Mouse (Mus musculus): ENCODE measurements at regions not wholly inside any gene's neighbourhood (a gene's known extent, or its start where the extent isn't known, plus 50 kb on each side); places are given as distances from the start of the nearest gene placed in this dataset.

GRCm38 (mm10) chr12:16062689-16063088 is 246.0 kb upstream of the Trib2 start:
- DNase-seq (ENCODE audit: low spot score in 2 of 2): no peak

- no peak for DNase-seq (ENCODE audit: low spot score in 2 of 2)
These were observed 243.7 kb upstream of the Trib2 start for GRCm38 (mm10) chr12:16060461-16060860.

GRCm38 (mm10) chr12:16058255-16058654 is 241.5 kb upstream of the Trib2 start:
- DNase-seq (ENCODE audit: low spot score in 2 of 2): no peak

GRCm38 (mm10) chr12:16056831-16057230 is 240.1 kb upstream of the Trib2 start:
- DNase-seq (ENCODE audit: low spot score in 2 of 2): no peak

- DNase-seq (ENCODE audit: low spot score in 2 of 2): peak; percentile 42 to 44
These were observed 239.5 kb upstream of the Trib2 start for GRCm38 (mm10) chr12:16056216-16056615.

- DNase-seq (ENCODE audit: low spot score in 2 of 2): no peak
These were observed 237.9 kb upstream of the Trib2 start for GRCm38 (mm10) chr12:16054591-16054990.

GRCm38 (mm10) chr12:16053735-16054134 is 237.0 kb upstream of the Trib2 start:
- DNase-seq (ENCODE audit: low spot score in 2 of 2): no peak

GRCm38 (mm10) chr12:16052998-16053397 is 236.3 kb upstream of the Trib2 start:
- DNase-seq (ENCODE audit: low spot score in 2 of 2): no peak

- DNase-seq (ENCODE audit: low spot score in 2 of 2): no peak
These were observed 235.6 kb upstream of the Trib2 start for GRCm38 (mm10) chr12:16052353-16052752.

GRCm38 (mm10) chr12:16051439-16051838 is 234.7 kb upstream of the Trib2 start:
- DNase-seq (ENCODE audit: low spot score in 2 of 2): no peak

GRCm38 (mm10) chr12:16049545-16049944 is 232.8 kb upstream of the Trib2 start:
- DNase-seq (ENCODE audit: low spot score in 2 of 2): peak; percentile 69 to 81

GRCm38 (mm10) chr12:16046643-16047042 is 229.9 kb upstream of the Trib2 start:
- DNase-seq (ENCODE audit: low spot score in 2 of 2): no peak

- no peak for DNase-seq (ENCODE audit: low spot score in 2 of 2)
These were observed 229.2 kb upstream of the Trib2 start for GRCm38 (mm10) chr12:16045791-16046494.

- no peak for DNase-seq (ENCODE audit: low spot score in 2 of 2)
These were observed 226.9 kb upstream of the Trib2 start for GRCm38 (mm10) chr12:16043466-16044214.

GRCm38 (mm10) chr12:16042362-16042761 is 225.6 kb upstream of the Trib2 start:
- no peak for DNase-seq (ENCODE audit: low spot score in 2 of 2)

GRCm38 (mm10) chr12:16041129-16041528 is 224.4 kb upstream of the Trib2 start:
- DNase-seq (ENCODE audit: low spot score in 2 of 2): no peak

- DNase-seq (ENCODE audit: low spot score in 2 of 2): no peak
These were observed 218.8 kb upstream of the Trib2 start for GRCm38 (mm10) chr12:16035551-16035950.

- DNase-seq (ENCODE audit: low spot score in 2 of 2): no peak
These were observed 218.2 kb upstream of the Trib2 start for GRCm38 (mm10) chr12:16034691-16035515.

GRCm38 (mm10) chr12:16026654-16027053 is 209.9 kb upstream of the Trib2 start:
- no peak for DNase-seq (ENCODE audit: low spot score in 2 of 2)

GRCm38 (mm10) chr12:16023273-16023672 is 206.6 kb upstream of the Trib2 start:
- no peak for DNase-seq (ENCODE audit: low spot score in 2 of 2)

- no peak for DNase-seq (ENCODE audit: low spot score in 2 of 2)
These were observed 204.6 kb upstream of the Trib2 start for GRCm38 (mm10) chr12:16021202-16021821.

- no peak for DNase-seq (ENCODE audit: low spot score in 2 of 2)
These were observed 201.5 kb upstream of the Trib2 start for GRCm38 (mm10) chr12:16018237-16018636.

All from thymus, postnatal 10 days (tissue).